ENCODE assay signal across 15 mouse cellular contexts in genomic region chr19:27134360-27134759, GRCm38 (mm10).
"Had no signal": no experiment of that assay in that cellular context is flagged by ENCODE, and none has a peak within 500 bp of the region (broad histone marks: within the 10 kb centered on the region; RNA-seq: fewer than 3 reads in every experiment).

No protein-coding gene starts in this region.

- DNase-seq: kidney, adult 11 months; kidney, adult 9 months; kidney, postnatal 36 days; layer of hippocampus, adult 9-11 months; layer of hippocampus, postnatal 36 days; left cerebral cortex, postnatal 4 days; lung, adult 18-20 months; lung, postnatal 36 days; thymus, adult 2 months; thymus, postnatal 36 days had no signal

- H3K9ac ChIP-seq: limb, embryonic 13.5 days; liver, embryonic 14.5 days; midbrain, embryonic 13.5 days had no signal

- H3K4me2 ChIP-seq: limb, embryonic 13.5 days; midbrain, embryonic 13.5 days had no signal

- H3K4me3 ChIP-seq: limb, embryonic 13.5 days; midbrain, embryonic 13.5 days had no signal

- H3K36me3 ChIP-seq: limb, embryonic 13.5 days; midbrain, embryonic 13.5 days had no signal

- H3K9me3 ChIP-seq: limb, embryonic 13.5 days; midbrain, embryonic 13.5 days had no signal

- H3K4me1 ChIP-seq: limb, embryonic 13.5 days; midbrain, embryonic 13.5 days had no signal

- H3K27ac ChIP-seq: kidney, postnatal 0 days; limb, embryonic 13.5 days; liver, embryonic 14.5 days; midbrain, embryonic 13.5 days had no signal

- ATAC-seq: lung, postnatal 0 days; midbrain, embryonic 13.5 days had no signal

- H3K27me3 ChIP-seq: limb, embryonic 13.5 days; midbrain, embryonic 13.5 days had no signal
